Mouse (Mus musculus): ENCODE measurements around the gene Ms4a6c. TPM values are rescaled to one million over a fixed set of nuclear protein-coding genes. Genes with fewer than 3 reads are reported as not detected.
"Not testable (repeated sequence)": the region's sequence is repeated elsewhere in the genome, so short reads cannot be mapped to it uniquely, and the experiment has no call there.

The Ms4a6c gene
- polyA plus RNA-seq, 2 experiments = 6.8 to 7.2 TPM

- ATAC-seq (ENCODE audit: low FRiP score, low read depth) (no peak), DNase-seq (ENCODE audit: low spot score) (no peak)
- WGBS = 85% methylated on average over 1 of the region's 1 CpGs
- Histone ChIP-seq H3K9me3 (ENCODE audit: control insufficient read depth, low read length) (no peaks in the 10 kb centered on the region), H3K4me1 (ENCODE audit: control insufficient read depth, insufficient read depth, low read length) (no peaks in the 10 kb centered on the region), H3K4me2 (replicated peaks; ENCODE audit: low read depth, low read length, severe bottlenecking) (no peak overlapping the region), H3K36me3 (ENCODE audit: control insufficient read depth, insufficient read depth, low read length) (no peaks in the 10 kb centered on the region), H3K9ac (ENCODE audit: low read depth, low read length, severe bottlenecking) (no peak overlapping the region), H3K4me3 (replicated peaks; ENCODE audit: low read length) (no peak overlapping the region), H3K27me3 (ENCODE audit: control insufficient read depth, insufficient read depth, low read length) (no peaks in the 10 kb centered on the region), H3K27ac (replicated peaks; ENCODE audit: low read depth, low read length) (no peak overlapping the region)
- no peak for TF ChIP-seq POLR2A (IDR thresholded peaks at IDR 0.05; ENCODE audit: borderline replicate concordance, extremely low read depth, insufficient read depth, insufficient read length)
These were observed 31.6 kb downstream of the Ms4a6c start for GRCm38 (mm10) chr19:11500796-11501195.

- Histone ChIP-seq H3K9me3 (ENCODE audit: control insufficient read depth, low read length) (no peaks in the 10 kb centered on the region), H3K27me3 (ENCODE audit: control insufficient read depth, insufficient read depth, low read length) (no peaks in the 10 kb centered on the region), H3K4me3 (replicated peaks; ENCODE audit: low read length) (no peak overlapping the region), H3K4me1 (ENCODE audit: control insufficient read depth, insufficient read depth, low read length) (no peaks in the 10 kb centered on the region), H3K9ac (ENCODE audit: low read depth, low read length, severe bottlenecking) (no peak overlapping the region), H3K4me2 (replicated peaks; ENCODE audit: low read depth, low read length, severe bottlenecking) (no peak overlapping the region), H3K36me3 (ENCODE audit: control insufficient read depth, insufficient read depth, low read length) (no peaks in the 10 kb centered on the region), H3K27ac (replicated peaks; ENCODE audit: low read depth, low read length) (no peak overlapping the region)
- no peak for DNase-seq (ENCODE audit: low spot score)
- no peak for TF ChIP-seq POLR2A (IDR thresholded peaks at IDR 0.05; ENCODE audit: borderline replicate concordance, extremely low read depth, insufficient read depth, insufficient read length)
- WGBS = 87% methylated on average over 4 of the region's 4 CpGs
- ATAC-seq (ENCODE audit: low FRiP score, low read depth) = no peak
These were observed 32.2 kb downstream of the Ms4a6c start for GRCm38 (mm10) chr19:11501326-11501725.

DNA sequence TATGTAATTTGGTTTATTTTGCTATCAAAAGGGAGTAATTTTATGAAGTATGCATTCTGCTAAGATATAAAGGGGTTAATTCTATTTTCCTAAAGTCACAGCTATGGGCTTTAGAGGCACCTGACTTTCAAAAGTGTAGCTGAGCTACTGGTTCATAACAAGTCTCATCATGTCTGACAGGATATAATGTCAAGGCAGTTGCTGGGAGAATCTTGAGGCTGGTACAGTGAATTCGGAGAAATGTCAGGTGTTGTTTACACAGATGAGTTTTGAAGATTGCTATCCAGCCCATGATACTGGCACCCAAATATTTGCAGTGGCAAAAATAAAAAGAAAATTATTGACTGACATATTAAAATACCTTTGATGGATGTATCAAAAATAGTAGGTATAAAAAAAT lies 35.7 kb downstream of the Ms4a6c start:
- 86% methylated on average over 1 of the region's 1 CpGs for WGBS
- H3K4me2 ChIP-seq (replicated peaks; ENCODE audit: low read depth, low read length, severe bottlenecking) = no peak overlapping the region
- H3K9me3 ChIP-seq (ENCODE audit: control insufficient read depth, low read length) = no peaks in the 10 kb centered on the region
- no peak for TF ChIP-seq POLR2A (IDR thresholded peaks at IDR 0.05; ENCODE audit: borderline replicate concordance, extremely low read depth, insufficient read depth, insufficient read length)
- DNase-seq (ENCODE audit: low spot score) (no peak), ATAC-seq (ENCODE audit: low FRiP score, low read depth) (no peak)
- H3K27ac ChIP-seq (replicated peaks; ENCODE audit: low read depth, low read length) = no peak overlapping the region
- H3K27me3 ChIP-seq (ENCODE audit: control insufficient read depth, insufficient read depth, low read length) = no peaks in the 10 kb centered on the region
- H3K9ac ChIP-seq (ENCODE audit: low read depth, low read length, severe bottlenecking) = no peak overlapping the region
- H3K4me3 ChIP-seq (replicated peaks; ENCODE audit: low read length) = no peak overlapping the region
- no peaks in the 10 kb centered on the region for H3K36me3 ChIP-seq (ENCODE audit: control insufficient read depth, insufficient read depth, low read length)
- no peaks in the 10 kb centered on the region for H3K4me1 ChIP-seq (ENCODE audit: control insufficient read depth, insufficient read depth, low read length)

GRCm38 (mm10) chr19:11513458-11513857 lies 44.3 kb downstream of the Ms4a6c start:
- 76% methylated on average over 1 of the region's 1 CpGs for WGBS
- H3K4me3 ChIP-seq (replicated peaks; ENCODE audit: low read length) = no peak overlapping the region

GRCm38 (mm10) chr19:11516246-11516645 lies 47.1 kb downstream of the Ms4a6c start, which contains the start of gene Ms4a6b:
Gene Ms4a6b, plus strand, starts transcription at chr19:11516512.
- no peak within 1 kb of the TSS for H3K4me3 ChIP-seq (replicated peaks; ENCODE audit: low read length)
- no peak within 1 kb of the TSS for H3K9ac ChIP-seq (ENCODE audit: low read depth, low read length, severe bottlenecking)
- no peak for TF ChIP-seq POLR2A (IDR thresholded peaks at IDR 0.05; ENCODE audit: borderline replicate concordance, extremely low read depth, insufficient read depth, insufficient read length)
- H3K9me3 ChIP-seq (ENCODE audit: control insufficient read depth, low read length) = no peaks in the 10 kb centered on the region
- H3K4me1 ChIP-seq (ENCODE audit: control insufficient read depth, insufficient read depth, low read length) = no peaks in the 10 kb centered on the region
- H3K27ac ChIP-seq (replicated peaks; ENCODE audit: low read depth, low read length) = no peak within 1 kb of the TSS
- ATAC-seq (ENCODE audit: low FRiP score, low read depth) (no peak), DNase-seq (ENCODE audit: low spot score) (no peak)
- no peaks in the 10 kb centered on the region for H3K27me3 ChIP-seq (ENCODE audit: control insufficient read depth, insufficient read depth, low read length)
- no peaks in the 10 kb centered on the region for H3K36me3 ChIP-seq (ENCODE audit: control insufficient read depth, insufficient read depth, low read length)
- H3K4me2 ChIP-seq (replicated peaks; ENCODE audit: low read depth, low read length, severe bottlenecking) = no peak within 1 kb of the TSS

More at GRCm38 (mm10) chr19:11513458-11513857, 44.3 kb downstream of the Ms4a6c start:
- H3K27ac ChIP-seq (replicated peaks; ENCODE audit: low read depth, low read length) = no peak overlapping the region
- H3K9ac ChIP-seq (ENCODE audit: low read depth, low read length, severe bottlenecking) = no peak overlapping the region
- H3K9me3 ChIP-seq (ENCODE audit: control insufficient read depth, low read length) = no peaks in the 10 kb centered on the region
- no peak for TF ChIP-seq POLR2A (IDR thresholded peaks at IDR 0.05; ENCODE audit: borderline replicate concordance, extremely low read depth, insufficient read depth, insufficient read length)
- H3K4me1 ChIP-seq (ENCODE audit: control insufficient read depth, insufficient read depth, low read length) = no peaks in the 10 kb centered on the region
- H3K36me3 ChIP-seq (ENCODE audit: control insufficient read depth, insufficient read depth, low read length) = no peaks in the 10 kb centered on the region
- H3K27me3 ChIP-seq (ENCODE audit: control insufficient read depth, insufficient read depth, low read length) = no peaks in the 10 kb centered on the region
- ATAC-seq (ENCODE audit: low FRiP score, low read depth) = no peak
- no peak for DNase-seq (ENCODE audit: low spot score)
- H3K4me2 ChIP-seq (replicated peaks; ENCODE audit: low read depth, low read length, severe bottlenecking) = no peak overlapping the region

DNA sequence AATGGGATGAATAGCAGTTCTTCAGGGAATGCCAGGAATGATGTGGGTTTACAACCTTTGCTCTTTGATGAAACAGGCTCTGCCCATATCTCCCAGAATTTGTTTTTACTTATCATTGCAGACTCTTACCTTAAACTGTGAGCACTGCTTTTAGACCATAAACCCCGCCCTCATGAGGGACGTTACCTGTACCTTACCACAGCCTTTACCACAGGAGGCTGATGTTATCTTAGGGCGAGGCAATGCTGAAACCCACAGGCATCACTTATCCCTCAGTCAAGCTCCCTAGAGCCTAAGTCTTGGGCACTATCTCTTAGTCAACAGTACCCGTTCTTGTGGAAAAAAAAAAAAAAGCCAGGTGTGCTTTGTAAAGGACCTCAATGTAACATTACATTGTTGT lies 47.7 kb downstream of the Ms4a6c start:
- DNase-seq (ENCODE audit: low spot score) = no peak
- 63% methylated on average over 4 of the region's 4 CpGs for WGBS
- Histone ChIP-seq H3K4me1 (ENCODE audit: control insufficient read depth, insufficient read depth, low read length) (no peaks in the 10 kb centered on the region), H3K36me3 (ENCODE audit: control insufficient read depth, insufficient read depth, low read length) (no peaks in the 10 kb centered on the region), H3K4me3 (replicated peaks; ENCODE audit: low read length) (no peak overlapping the region), H3K4me2 (replicated peaks; ENCODE audit: low read depth, low read length, severe bottlenecking) (no peak overlapping the region), H3K27me3 (ENCODE audit: control insufficient read depth, insufficient read depth, low read length) (no peaks in the 10 kb centered on the region), H3K9ac (ENCODE audit: low read depth, low read length, severe bottlenecking) (no peak overlapping the region), H3K27ac (replicated peaks; ENCODE audit: low read depth, low read length) (no peak overlapping the region), H3K9me3 (ENCODE audit: control insufficient read depth, low read length) (no peaks in the 10 kb centered on the region)
- TF ChIP-seq POLR2A (IDR thresholded peaks at IDR 0.05; ENCODE audit: borderline replicate concordance, extremely low read depth, insufficient read depth, insufficient read length) = no peak
- no peak for ATAC-seq (ENCODE audit: low FRiP score, low read depth)

GRCm38 (mm10) chr19:11517373-11517772 lies 48.2 kb downstream of the Ms4a6c start:
- not testable (repeated sequence) for H3K4me2 ChIP-seq (replicated peaks; ENCODE audit: low read depth, low read length, severe bottlenecking); ATAC-seq (ENCODE audit: low FRiP score, low read depth); H3K36me3 ChIP-seq (ENCODE audit: control insufficient read depth, insufficient read depth, low read length); H3K4me1 ChIP-seq (ENCODE audit: control insufficient read depth, insufficient read depth, low read length); H3K9me3 ChIP-seq (ENCODE audit: control insufficient read depth, low read length); H3K27ac ChIP-seq (replicated peaks; ENCODE audit: low read depth, low read length); DNase-seq (ENCODE audit: low spot score); H3K9ac ChIP-seq (ENCODE audit: low read depth, low read length, severe bottlenecking); H3K4me3 ChIP-seq (replicated peaks; ENCODE audit: low read length); H3K27me3 ChIP-seq (ENCODE audit: control insufficient read depth, insufficient read depth, low read length)
- WGBS = 33% methylated on average over 1 of the region's 1 CpGs

- H3K4me2 ChIP-seq (replicated peaks; ENCODE audit: low read depth, low read length, severe bottlenecking); DNase-seq (ENCODE audit: low spot score); H3K9me3 ChIP-seq (ENCODE audit: control insufficient read depth, low read length); H3K9ac ChIP-seq (ENCODE audit: low read depth, low read length, severe bottlenecking); H3K27ac ChIP-seq (replicated peaks; ENCODE audit: low read depth, low read length); H3K36me3 ChIP-seq (ENCODE audit: control insufficient read depth, insufficient read depth, low read length); ATAC-seq (ENCODE audit: low FRiP score, low read depth); H3K4me1 ChIP-seq (ENCODE audit: control insufficient read depth, insufficient read depth, low read length); H3K27me3 ChIP-seq (ENCODE audit: control insufficient read depth, insufficient read depth, low read length); H3K4me3 ChIP-seq (replicated peaks; ENCODE audit: low read length): not testable (repeated sequence)
- 83% methylated on average over 2 of the region's 2 CpGs for WGBS
These were observed 49.2 kb downstream of the Ms4a6c start for GRCm38 (mm10) chr19:11518356-11518755.

Data from limb, embryonic 14.5 days (tissue).